9 mouse cellular contexts compared by ENCODE assay signal in genomic region chr13:114719771-114720170, GRCm38 (mm10).
DNase-seq lines count a peak whose midpoint lies in the region.
"Had no signal": no experiment of that assay in that cellular context is flagged by ENCODE, and none has a peak within 500 bp of the region (broad histone marks: within the 10 kb centered on the region; RNA-seq: fewer than 3 reads in every experiment).

No protein-coding gene starts in this region.

- intact Hi-C loops in gastrocnemius, postnatal 36 days (cut with DNase I): no loop called here

- peak; percentile 6 for DNase-seq in kidney, adult 9 months
- no peak for DNase-seq in kidney, postnatal 25 days
- DNase-seq in 3T3-L1 (ENCODE audit: low read depth, low spot score) (peak; percentile 63), adipocyte (ENCODE audit: low spot score) (peak; percentile 59)
- DNase-seq in gastrocnemius, postnatal 36 days: peak; percentile 16 to 54
- no peak for DNase-seq in neural tube, embryonic 10.5 days (ENCODE audit: extremely low spot score, low spot score)
- no peak for DNase-seq in cerebellum, adult 11-12 months
- DNase-seq: cerebellum, adult 9-11 months; embryo, embryonic 11 days had no signal

Comparison
In these comparisons a context has a peak if more than half of its experiments do, and no peak if none do; other contexts are left out.
1. DNase-seq: peak in kidney, adult 9 months (single experiment), 3T3-L1 (single experiment), adipocyte (single experiment) and gastrocnemius, postnatal 36 days (2 of 2); none in kidney, postnatal 25 days (0 of 2), neural tube, embryonic 10.5 days (single experiment) and cerebellum, adult 11-12 months (single experiment).